Mouse (Mus musculus): ENCODE measurements at regions not wholly inside any gene's neighbourhood (a gene's known extent, or its start where the extent isn't known, plus 50 kb on each side); places are given as distances from the start of the nearest gene placed in this dataset.

- DNase-seq (ENCODE audit: low read depth, low spot score): no peak
Observed at GRCm38 (mm10) chr17:93460409-93460808, 261.6 kb downstream of the Adcyap1 start.

- no peak for DNase-seq (ENCODE audit: low read depth, low spot score)
Observed at GRCm38 (mm10) chr17:93463621-93464211, 264.9 kb downstream of the Adcyap1 start.

- DNase-seq (ENCODE audit: low read depth, low spot score): peak; percentile 96
Observed at GRCm38 (mm10) chr17:93482378-93482777, 283.6 kb downstream of the Adcyap1 start.

GRCm38 (mm10) chr17:93484540-93484939 is 285.7 kb downstream of the Adcyap1 start:
- no peak for DNase-seq (ENCODE audit: low read depth, low spot score)

GRCm38 (mm10) chr17:93486442-93486841 is 287.6 kb downstream of the Adcyap1 start:
- DNase-seq (ENCODE audit: low read depth, low spot score): no peak

GRCm38 (mm10) chr17:93489988-93490732 is 291.3 kb downstream of the Adcyap1 start:
- no peak for DNase-seq (ENCODE audit: low read depth, low spot score)

GRCm38 (mm10) chr17:93508882-93509594 is 310.2 kb downstream of the Adcyap1 start:
- no peak for DNase-seq (ENCODE audit: low read depth, low spot score)

GRCm38 (mm10) chr17:93523406-93523805 is 324.6 kb downstream of the Adcyap1 start:
- no peak for DNase-seq (ENCODE audit: low read depth, low spot score)

GRCm38 (mm10) chr17:93525871-93526644 is 327.2 kb downstream of the Adcyap1 start:
- no peak for DNase-seq (ENCODE audit: low read depth, low spot score)

GRCm38 (mm10) chr17:93532535-93532934 is 333.7 kb downstream of the Adcyap1 start:
- peak; percentile 41 for DNase-seq (ENCODE audit: low read depth, low spot score)

GRCm38 (mm10) chr17:93534945-93535344 is 336.1 kb downstream of the Adcyap1 start:
- no peak for DNase-seq (ENCODE audit: low read depth, low spot score)

- DNase-seq (ENCODE audit: low read depth, low spot score): no peak
Observed at GRCm38 (mm10) chr17:93535751-93536150, 336.9 kb downstream of the Adcyap1 start.

- no peak for DNase-seq (ENCODE audit: low read depth, low spot score)
Observed at GRCm38 (mm10) chr17:93541795-93542194, 343.0 kb downstream of the Adcyap1 start.

GRCm38 (mm10) chr17:93550339-93550738 is 351.5 kb downstream of the Adcyap1 start:
- no peak for DNase-seq (ENCODE audit: low read depth, low spot score)

- no peak for DNase-seq (ENCODE audit: low read depth, low spot score)
Observed at GRCm38 (mm10) chr17:93555872-93556271, 357.1 kb downstream of the Adcyap1 start.

GRCm38 (mm10) chr17:93563277-93563772 is 364.5 kb downstream of the Adcyap1 start:
- no peak for DNase-seq (ENCODE audit: low read depth, low spot score)

GRCm38 (mm10) chr17:93579981-93580380 is 381.2 kb downstream of the Adcyap1 start:
- no peak for DNase-seq (ENCODE audit: low read depth, low spot score)

GRCm38 (mm10) chr17:93598181-93598685 is 399.4 kb downstream of the Adcyap1 start:
- DNase-seq (ENCODE audit: low read depth, low spot score): no peak

GRCm38 (mm10) chr17:93600236-93600635 is 401.4 kb downstream of the Adcyap1 start:
- DNase-seq (ENCODE audit: low read depth, low spot score): no peak

GRCm38 (mm10) chr17:93609261-93609660 is 410.4 kb downstream of the Adcyap1 start:
- DNase-seq (ENCODE audit: low read depth, low spot score): no peak

GRCm38 (mm10) chr17:93609942-93610596 is 411.3 kb downstream of the Adcyap1 start:
- DNase-seq (ENCODE audit: low read depth, low spot score): no peak
